ENCODE assay signal across 8 mouse cellular contexts in the genomic region with DNA sequence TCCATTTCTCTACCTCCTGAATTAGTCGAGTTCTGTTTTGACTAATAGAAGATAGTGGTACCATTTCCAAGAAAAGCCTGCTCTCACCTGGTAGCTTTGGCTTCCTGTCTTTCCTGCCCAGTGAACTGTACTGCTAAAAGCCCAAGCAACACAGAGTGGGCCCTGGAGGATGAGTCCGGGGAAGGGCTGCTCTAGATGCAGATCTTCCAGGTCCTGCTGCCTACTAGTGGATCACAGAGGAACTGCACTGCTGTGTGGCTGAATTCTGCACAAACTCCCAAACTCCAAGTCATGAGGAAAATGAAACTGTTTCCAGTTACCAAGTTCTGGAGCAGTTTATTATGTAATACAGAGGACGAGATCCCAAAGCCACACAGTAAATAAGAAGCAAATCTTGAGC.
DNase-seq lines count a peak whose midpoint lies in the region; ATAC-seq and TF ChIP-seq lines count a peak whose summit lies in the region.

No protein-coding gene starts in this region.

- 64% methylated on average over 3 of the region's 3 CpGs for WGBS in midbrain, embryonic 10.5 days
- WGBS in midbrain, embryonic 16.5 days: 41% methylated on average over 3 of the region's 3 CpGs
- WGBS in hindbrain, embryonic 13.5 days: 53% methylated on average over 3 of the region's 3 CpGs
- WGBS in lung, adult 2 months: 18% methylated on average over 3 of the region's 3 CpGs

- no peaks in the 10 kb centered on the region for H3K4me1 ChIP-seq in midbrain, embryonic 10.5 days
- H3K4me1 ChIP-seq in midbrain, embryonic 16.5 days (ENCODE audit: control insufficient read depth, insufficient read depth, low read length): peaks cover 10% of the 10 kb centered on the region; the same call in 1 of the 2 replicates
- peaks cover 49% of the 10 kb centered on the region for H3K4me1 ChIP-seq in hindbrain, embryonic 13.5 days (replicated peaks)
- H3K4me1 ChIP-seq in lung, adult 2 months (ENCODE audit: control insufficient read depth, insufficient read depth, low read length): no peaks in the 10 kb centered on the region

- no peak overlapping the region for H3K9ac ChIP-seq in midbrain, embryonic 16.5 days (ENCODE audit: low read depth, low read length)
- 0 out of 2 replicates have a peak overlapping the region, but pooled peaks have one; percentile 13 for H3K9ac ChIP-seq in hindbrain, embryonic 13.5 days

- DNase-seq in midbrain, embryonic 10.5 days (ENCODE audit: low spot score): peak; percentile 54
- peak; percentile 78 for DNase-seq in adipocyte (ENCODE audit: low spot score)
- peak; percentile 35 for DNase-seq in embryo, embryonic 9.5 days (ENCODE audit: extremely low spot score)
- DNase-seq in lung, adult 2 months: peak; percentile 39
- peak; percentile 27 for DNase-seq in retina, postnatal 7 days (ENCODE audit: low read depth, low spot score)

- no peak for TF ChIP-seq POLR2A in lung, adult 2 months (IDR thresholded peaks at IDR 0.05; ENCODE audit: borderline replicate concordance, extremely low read depth, low read depth, low read length)

- H3K4me2 ChIP-seq in midbrain, embryonic 16.5 days (ENCODE audit: low read length): no peak overlapping the region
- H3K4me2 ChIP-seq in hindbrain, embryonic 13.5 days: no peak overlapping the region

- H3K27ac ChIP-seq in midbrain, embryonic 10.5 days (replicated peaks): no peak overlapping the region
- no peak overlapping the region for H3K27ac ChIP-seq in midbrain, embryonic 16.5 days (ENCODE audit: low read length)
- peak overlapping the region; percentile 64 for H3K27ac ChIP-seq in hindbrain, embryonic 13.5 days

- H3K36me3 ChIP-seq in midbrain, embryonic 10.5 days: no peaks in the 10 kb centered on the region
- no peaks in the 10 kb centered on the region for H3K36me3 ChIP-seq in midbrain, embryonic 16.5 days (ENCODE audit: control insufficient read depth, insufficient read depth, low read length)
- 0 out of 2 replicates have a peak, but pooled peaks cover 5% of the 10 kb centered on the region for H3K36me3 ChIP-seq in hindbrain, embryonic 13.5 days

- H3K4me3 ChIP-seq in midbrain, embryonic 10.5 days: no peak overlapping the region
- H3K4me3 ChIP-seq in midbrain, embryonic 16.5 days (ENCODE audit: low read depth, low read length): no peak overlapping the region
- no peak overlapping the region for H3K4me3 ChIP-seq in hindbrain, embryonic 13.5 days
- H3K4me3 ChIP-seq in lung, adult 2 months (replicated peaks; ENCODE audit: extremely low read depth, low read depth, low read length): no peak overlapping the region

- no peak for ATAC-seq in midbrain, embryonic 16.5 days
- ATAC-seq in hindbrain, embryonic 13.5 days (ENCODE audit: low FRiP score): no peak
- no peak for ATAC-seq in inflammation-experienced regulatory T-cells, adult 6 months

- TF ChIP-seq CTCF in lung, adult 2 months (IDR thresholded peaks at IDR 0.05; ENCODE audit: insufficient read depth, low read length): peak; percentile 84

- H3K9me3 ChIP-seq in midbrain, embryonic 10.5 days (replicated peaks): no peaks in the 10 kb centered on the region
- no peaks in the 10 kb centered on the region for H3K9me3 ChIP-seq in midbrain, embryonic 16.5 days (replicated peaks; ENCODE audit: control insufficient read depth, low read length, poor library complexity, severe bottlenecking)
- H3K9me3 ChIP-seq in hindbrain, embryonic 13.5 days: no peaks in the 10 kb centered on the region

- no peaks in the 10 kb centered on the region for H3K27me3 ChIP-seq in midbrain, embryonic 10.5 days (ENCODE audit: low read depth, poor library complexity, severe bottlenecking)
- no peaks in the 10 kb centered on the region for H3K27me3 ChIP-seq in midbrain, embryonic 16.5 days (ENCODE audit: control insufficient read depth, insufficient read depth, low read depth, low read length)
- H3K27me3 ChIP-seq in hindbrain, embryonic 13.5 days: no peaks in the 10 kb centered on the region

Comparison
In these comparisons a context has a peak if more than half of its experiments do, and no peak if none do; other contexts are left out.
1. DNase-seq: peak in every context shown above with its lines; median percentile 78 in adipocyte; 54 in midbrain, embryonic 10.5 days; 39 in lung, adult 2 months; 35 in embryo, embryonic 9.5 days; 27 in retina, postnatal 7 days.